Mouse (Mus musculus) erythroid progenitor cell, adult 5-6 weeks (primary cell): ENCODE measurements around the gene Gga2. TPM values are rescaled to one million over a fixed set of nuclear protein-coding genes. Genes with fewer than 3 reads are reported as not detected.

Experiments used
- ATAC-seq: replicated peaks from 2 replicates; pipeline ENCODE4 v1.8.0; 2016; ENCODE audit warnings: moderate number of reproducible peaks, mild to moderate bottlenecking, moderate TSS enrichment, inconsistent platforms; ENCODE audit not compliant: poor library complexity, low FRiP score, severe bottlenecking
- total RNA-seq, 2 experiments: library from RNA; stranded (forward) in 1 of 2; stranded (reverse) in 1 of 2; fragments of 150-400 nt in 1 of 2; fragments of 186-747, 209-891 nt in 1 of 2; gene quantifications; 2 replicates each; pipeline versions ENCODE4 v1.2.3 to v1.2.4; 2015 to 2017; ENCODE audit warnings: low replicate concordance in 2 of 2

The Gga2 gene
- total RNA-seq, 2 experiments from 2014 or later: 4.9 to 6.3 TPM

DNA sequence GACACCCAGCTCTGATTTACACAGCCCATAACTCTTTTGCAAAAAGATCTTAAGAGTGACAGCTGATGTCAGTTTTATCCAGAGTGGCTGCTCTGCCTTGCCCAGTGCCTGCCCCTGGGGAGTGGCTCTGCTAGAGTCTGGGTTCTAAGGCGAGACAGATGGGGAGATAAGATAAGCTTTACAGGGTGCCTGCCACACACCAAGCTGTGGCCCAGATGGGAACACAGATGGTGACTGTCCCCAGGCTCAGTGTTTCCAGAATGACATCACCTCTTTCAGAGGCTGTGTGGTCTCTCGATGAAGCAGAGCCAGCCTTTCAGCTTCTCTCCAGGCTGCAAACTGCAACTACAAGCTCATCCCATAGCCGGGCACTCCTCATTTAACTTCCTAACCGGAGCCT lies 81.3 kb downstream of the Gga2 start:
- ATAC-seq: no peak

DNA sequence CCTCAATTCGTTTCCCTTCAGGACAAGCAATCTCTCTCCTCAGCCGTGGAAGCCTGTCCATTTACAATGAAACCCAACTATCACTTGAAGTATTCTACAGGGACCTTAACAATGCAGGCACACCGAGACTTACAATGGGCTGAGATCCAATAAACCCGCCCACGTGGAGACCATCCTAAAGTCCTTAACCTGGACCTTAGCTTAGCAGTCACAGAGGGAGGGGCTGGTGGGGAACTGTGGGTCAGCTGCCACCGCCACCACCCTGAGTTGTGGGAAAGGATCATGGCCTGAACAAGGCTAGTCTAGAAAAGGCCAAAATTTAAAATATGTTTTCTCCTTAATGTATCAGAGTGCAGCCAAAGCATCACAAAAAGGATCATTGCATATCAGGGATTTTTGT lies 81.8 kb downstream of the Gga2 start:
- no peak for ATAC-seq

DNA sequence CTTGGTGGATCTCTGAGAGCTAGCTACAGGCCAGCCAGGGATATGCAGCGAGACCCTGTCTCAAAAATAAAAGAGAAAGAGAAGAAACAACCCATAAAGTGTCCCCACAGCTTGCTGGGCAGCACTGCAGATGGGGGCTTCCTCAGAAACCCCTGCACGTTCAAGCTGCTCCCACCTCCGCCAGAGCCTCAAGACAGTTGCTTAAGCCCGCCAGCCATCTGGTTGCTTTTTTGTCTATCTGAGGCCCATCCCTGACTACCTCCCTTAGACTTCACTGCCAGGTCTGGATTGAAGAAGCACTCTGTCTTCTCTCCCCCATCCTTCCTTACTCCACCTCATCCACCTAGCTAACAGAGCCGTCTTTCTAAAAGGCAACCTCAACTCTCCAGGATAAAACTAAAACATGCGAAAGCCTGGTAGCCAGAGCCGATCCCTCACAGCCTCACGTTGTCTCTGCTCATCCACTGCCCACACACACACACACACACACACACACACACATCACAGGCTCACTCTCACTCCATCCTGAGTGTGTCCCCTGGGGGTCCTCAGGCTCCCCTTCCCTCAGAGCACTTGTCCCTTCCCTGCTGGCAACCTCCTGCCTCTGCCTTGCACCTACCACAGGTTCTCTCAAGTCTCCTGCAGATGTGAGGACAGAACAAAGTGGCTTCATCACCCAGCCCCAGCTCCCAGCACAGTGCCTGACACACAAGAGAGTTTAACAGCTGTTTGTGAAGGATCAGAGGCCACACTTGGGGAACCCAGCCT lies 82.7 kb downstream of the Gga2 start:
- no peak for ATAC-seq

DNA sequence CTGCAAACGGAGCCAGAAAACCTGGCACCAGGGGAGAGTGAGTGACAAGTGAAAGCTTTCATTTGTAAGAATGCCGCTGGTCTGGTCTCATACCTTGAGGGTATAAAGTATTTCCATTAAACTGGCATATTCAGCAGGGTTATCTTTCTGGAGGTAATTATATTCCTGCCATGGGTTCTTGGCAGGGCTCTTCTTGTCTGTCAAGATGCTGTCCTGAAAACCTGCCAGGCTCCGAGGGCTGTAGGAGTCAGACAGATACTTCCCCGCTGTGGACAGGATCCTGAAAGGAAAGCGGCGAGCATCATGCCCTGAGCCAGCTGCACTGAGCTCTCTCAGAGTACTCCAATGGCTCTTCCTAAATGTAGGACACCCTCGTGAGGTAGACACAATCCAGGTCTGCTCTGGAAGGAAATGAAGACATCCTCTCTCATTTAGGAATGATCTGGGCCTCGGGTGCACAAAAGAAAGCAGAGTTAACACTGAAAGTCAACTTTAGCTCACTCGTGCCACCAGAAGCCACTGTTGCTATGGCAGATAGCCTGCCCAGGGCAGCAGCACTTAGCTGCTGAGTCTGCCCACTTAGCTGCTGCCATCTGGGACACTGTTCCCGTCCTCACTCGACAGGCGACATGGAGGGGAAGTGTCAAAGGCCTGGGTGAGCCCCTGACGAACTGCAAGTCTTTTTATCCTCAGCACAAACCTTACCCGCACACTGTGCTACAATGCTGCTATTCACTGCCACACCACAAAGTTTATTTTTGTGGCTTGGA lies 84.0 kb downstream of the Gga2 start:
- ATAC-seq: no peak

Other genes with a start within 250 kb of the Gga2 start
- not detected in 2 replicates for gene Scnn1b, start 156.2 kb downstream of the Gga2 start, total RNA-seq (2015; ENCODE audit: low replicate concordance)
- gene Scnn1b, start 156.2 kb downstream of the Gga2 start, total RNA-seq (2017; ENCODE audit: low replicate concordance): not detected in 2 replicates
- 4.2 and 6.1 TPM in 2 replicates for gene Cog7, start 39.5 kb downstream of the Gga2 start, total RNA-seq (2015; ENCODE audit: low replicate concordance)
- gene Cog7, start 39.5 kb downstream of the Gga2 start, total RNA-seq (2017; ENCODE audit: low replicate concordance): 1.7 and 4.4 TPM in 2 replicates
- 11.2 and 13.0 TPM in 2 replicates for gene Ubfd1, start 46.0 kb upstream of the Gga2 start, total RNA-seq (2015; ENCODE audit: low replicate concordance)
- 1.7 and 10.4 TPM in 2 replicates for gene Ubfd1, start 46.0 kb upstream of the Gga2 start, total RNA-seq (2017; ENCODE audit: low replicate concordance)
- 0.72 TPM in 1 of 2 replicates, not detected in the other for gene Ears2, start 46.0 kb upstream of the Gga2 start, total RNA-seq (2015; ENCODE audit: low replicate concordance)
- gene Ears2, start 46.0 kb upstream of the Gga2 start, total RNA-seq (2017; ENCODE audit: low replicate concordance): 0.15 and 0.90 TPM in 2 replicates
- 88.7 and 168 TPM in 2 replicates for gene Ndufab1, start 80.7 kb upstream of the Gga2 start, total RNA-seq (2015; ENCODE audit: low replicate concordance)
- 19.6 and 45.8 TPM in 2 replicates for gene Ndufab1, start 80.7 kb upstream of the Gga2 start, total RNA-seq (2017; ENCODE audit: low replicate concordance)
- gene Palb2, start 111.8 kb upstream of the Gga2 start, total RNA-seq (2015; ENCODE audit: low replicate concordance): 15.1 and 27.0 TPM in 2 replicates
- 28.4 and 30.3 TPM in 2 replicates for gene Palb2, start 111.8 kb upstream of the Gga2 start, total RNA-seq (2017; ENCODE audit: low replicate concordance)
- 61.6 and 66.3 TPM in 2 replicates for gene Dctn5, start 111.8 kb upstream of the Gga2 start, total RNA-seq (2015; ENCODE audit: low replicate concordance)
- 31.4 and 32.3 TPM in 2 replicates for gene Dctn5, start 111.8 kb upstream of the Gga2 start, total RNA-seq (2017; ENCODE audit: low replicate concordance)
- gene Plk1, start 138.2 kb upstream of the Gga2 start, total RNA-seq (2015; ENCODE audit: low replicate concordance): 128 and 147 TPM in 2 replicates
- 146 and 147 TPM in 2 replicates for gene Plk1, start 138.2 kb upstream of the Gga2 start, total RNA-seq (2017; ENCODE audit: low replicate concordance)
- gene Ern2, start 165.0 kb upstream of the Gga2 start, total RNA-seq (2015; ENCODE audit: low replicate concordance): not detected in 2 replicates
- gene Ern2, start 165.0 kb upstream of the Gga2 start, total RNA-seq (2017; ENCODE audit: low replicate concordance): not detected in 2 replicates
- gene Chp2, start 198.3 kb upstream of the Gga2 start, total RNA-seq (2015; ENCODE audit: low replicate concordance): 1.7 and 4.3 TPM in 2 replicates
- 6.7 and 7.8 TPM in 2 replicates for gene Chp2, start 198.3 kb upstream of the Gga2 start, total RNA-seq (2017; ENCODE audit: low replicate concordance)